Mouse (Mus musculus): Measurements from ENCODE around the gene Tbc1d32. TPM values are rescaled to one million over a fixed set of nuclear protein-coding genes. Genes with fewer than 3 reads are reported as not detected.

The Tbc1d32 gene
- total RNA-seq, 2 experiments from 2014 or later, result 8.6 to 9.4 TPM

DNA sequence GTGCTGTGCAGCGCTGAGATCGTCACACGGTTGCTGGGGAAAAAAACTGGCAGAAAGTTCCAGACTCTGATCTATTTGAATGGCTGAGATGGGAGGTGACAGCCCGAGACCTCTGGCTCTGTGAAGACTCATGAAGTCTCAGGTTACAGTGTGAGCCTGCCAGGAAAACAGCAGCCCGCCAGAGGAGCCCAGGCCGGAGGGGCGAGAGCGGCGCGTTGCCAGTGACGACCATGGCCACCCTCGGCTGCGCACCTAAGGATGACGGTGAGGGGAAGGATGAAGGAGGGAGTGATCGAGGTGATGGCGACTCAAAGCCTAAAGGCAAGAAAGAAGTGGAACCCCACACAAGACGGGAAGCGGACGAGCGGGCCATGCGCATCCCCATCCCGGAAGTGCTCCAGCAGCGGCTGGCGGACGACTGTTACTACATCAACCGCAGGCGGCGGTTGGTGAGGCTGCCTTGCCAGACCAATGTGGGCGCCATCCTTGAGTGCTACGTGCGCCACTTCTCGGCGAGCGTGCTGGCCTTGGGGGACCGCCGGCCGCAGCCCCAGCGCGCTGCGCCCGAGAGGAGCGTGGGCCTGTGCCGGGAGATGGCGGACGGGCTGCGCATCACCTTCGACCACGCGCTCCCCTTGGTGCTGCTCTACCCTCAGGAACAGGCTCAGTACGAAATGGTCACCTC is 113.4 kb downstream of the Tbc1d32 start:
- peak; percentile 53 to 75 for DNase-seq (ENCODE audit: low spot score in 2 of 2)

GRCm38 (mm10) chr10:56106996-56107334 is 121.5 kb downstream of the Tbc1d32 start:
- DNase-seq (ENCODE audit: low spot score in 2 of 2), result no peak

DNA sequence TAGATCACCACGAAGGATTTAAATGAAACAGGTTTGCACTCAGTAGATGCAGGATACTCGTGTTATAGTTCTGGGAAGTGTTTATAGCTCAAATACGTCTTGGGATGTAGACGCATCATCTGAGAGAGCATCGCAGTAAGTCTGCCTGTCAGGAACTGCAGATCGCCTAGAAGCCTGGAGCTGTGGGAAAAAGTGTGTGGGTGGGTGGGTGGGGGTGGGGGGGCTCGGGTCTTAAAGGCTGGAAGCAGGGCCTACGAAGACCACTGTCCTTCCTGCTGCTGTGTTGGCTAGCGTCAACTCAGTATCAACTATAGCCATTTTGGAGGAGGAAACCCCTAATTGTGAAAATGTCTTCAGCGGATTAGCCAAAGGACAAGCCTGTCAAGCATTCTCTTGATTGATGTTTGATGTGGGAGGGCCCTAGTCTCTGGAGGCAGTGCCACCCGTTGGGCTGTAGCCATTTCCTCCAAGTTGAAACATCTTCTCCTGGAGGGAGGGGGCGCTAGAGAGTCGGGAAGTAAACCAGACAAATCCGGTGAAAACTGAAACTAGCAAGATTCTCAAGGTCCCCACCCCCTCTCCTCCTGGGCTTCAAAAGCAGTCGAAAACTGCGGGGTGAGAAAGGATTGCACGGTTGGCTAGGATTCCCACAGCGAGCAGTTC is 122.0 kb downstream of the Tbc1d32 start, which contains the start of gene Msl3l2:
Gene Msl3l2, plus strand, starts transcription at position 585 of the 663 bp plus-strand sequence.
- peak; percentile 90 to 96 for DNase-seq (ENCODE audit: low spot score in 2 of 2)

GRCm38 (mm10) chr10:56099641-56100310 is 128.7 kb downstream of the Tbc1d32 start:
- DNase-seq (ENCODE audit: low spot score in 2 of 2), result no peak

GRCm38 (mm10) chr10:56099126-56099525 is 129.4 kb downstream of the Tbc1d32 start:
- DNase-seq (ENCODE audit: low spot score in 2 of 2), result no peak

DNA sequence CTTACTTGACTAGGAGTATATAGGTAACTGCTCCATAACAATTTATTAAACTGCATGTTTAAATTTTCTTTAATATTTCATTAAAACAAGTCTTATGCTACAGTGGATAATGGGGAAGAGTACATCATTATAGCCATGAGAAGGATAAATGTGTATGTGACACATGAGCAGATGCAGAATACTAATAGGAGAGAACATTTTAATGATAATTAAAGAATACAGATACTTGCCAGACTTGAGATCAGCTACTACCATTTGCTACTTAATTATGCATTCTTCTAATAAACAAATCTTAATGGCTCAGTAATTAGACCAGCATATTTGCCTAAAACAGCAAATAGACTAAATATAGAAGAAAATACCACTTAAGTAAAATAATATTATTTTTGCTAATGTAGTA is 131.7 kb downstream of the Tbc1d32 start:
- no peak for DNase-seq (ENCODE audit: low spot score in 2 of 2)

- no peak for DNase-seq (ENCODE audit: low spot score in 2 of 2)
These were observed 133.9 kb downstream of the Tbc1d32 start for GRCm38 (mm10) chr10:56094586-56094985.

DNA sequence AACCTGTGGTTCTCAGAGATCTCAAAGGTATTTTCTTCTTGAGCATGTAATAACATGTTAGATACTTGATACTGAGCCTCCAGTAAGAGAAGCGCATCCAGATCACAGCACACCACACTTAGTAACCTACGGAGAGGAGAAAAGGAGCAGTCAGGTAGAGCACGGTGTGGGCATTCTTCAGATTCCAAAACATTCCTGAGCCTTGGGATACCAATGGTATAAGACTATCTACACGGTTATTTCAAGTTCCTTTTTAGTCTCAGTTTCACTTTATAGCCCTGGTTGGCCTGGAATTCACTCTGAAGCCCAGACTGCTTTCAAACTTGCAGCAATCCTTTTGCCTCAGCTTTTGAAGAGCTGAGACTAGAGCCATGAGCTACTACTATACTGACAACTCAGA is 138.8 kb downstream of the Tbc1d32 start:
- no peak for DNase-seq (ENCODE audit: low spot score in 2 of 2)

GRCm38 (mm10) chr10:56062746-56063145 is 165.7 kb downstream of the Tbc1d32 start:
- peak in 1 of 2 experiments; percentile 32 for DNase-seq (ENCODE audit: low spot score in 2 of 2)

DNA sequence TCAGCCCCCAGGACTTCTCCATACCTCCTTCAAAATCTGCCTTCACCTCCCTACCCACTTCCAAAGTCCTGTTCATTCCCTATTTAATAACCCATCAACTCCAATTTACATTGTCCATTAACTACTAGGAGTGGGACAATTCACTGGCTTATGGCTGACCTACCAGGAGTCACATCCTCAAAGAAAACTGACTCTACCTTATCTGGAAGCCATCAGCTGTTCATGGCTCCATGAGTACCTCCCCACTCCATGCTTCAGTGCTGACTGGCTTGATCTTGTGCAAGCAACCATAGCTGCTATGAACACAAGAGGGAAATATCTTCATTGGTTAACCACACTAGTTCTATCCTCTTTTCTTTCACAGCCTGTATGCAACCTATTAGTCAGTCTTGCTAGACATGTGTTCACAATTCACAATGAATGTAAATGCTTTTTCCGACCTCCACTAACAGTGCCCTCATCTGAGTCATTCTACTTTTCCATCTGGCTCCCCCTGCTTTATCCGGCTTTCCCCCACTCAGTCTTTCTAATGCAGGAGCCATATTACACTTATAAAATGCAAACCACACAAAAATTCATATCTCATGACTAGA is 167.2 kb downstream of the Tbc1d32 start:
- DNase-seq (ENCODE audit: low spot score in 2 of 2), result no peak

DNA sequence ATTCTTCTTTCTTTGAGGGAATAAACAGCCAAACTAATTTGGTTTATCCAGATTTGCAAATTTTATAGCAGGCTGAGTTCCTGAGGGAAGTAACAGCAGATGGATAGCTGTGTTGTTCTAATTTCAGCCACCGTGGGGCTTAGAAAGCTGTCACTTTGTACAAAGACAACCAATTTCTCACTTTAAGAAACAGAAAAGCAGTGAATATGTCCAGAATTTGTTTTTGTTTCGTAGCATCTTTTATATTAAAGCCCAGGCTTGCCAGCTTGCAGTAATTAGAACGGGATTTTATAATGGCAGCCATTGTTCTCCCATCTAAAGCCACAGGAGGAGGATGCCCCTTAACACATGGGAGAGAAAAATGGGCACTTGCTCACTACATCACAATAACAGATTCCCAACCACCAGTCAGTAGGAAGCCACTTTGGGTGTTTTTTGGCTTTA is 169.5 kb downstream of the Tbc1d32 start:
- peak; percentile 15 to 74 for DNase-seq (ENCODE audit: low spot score in 2 of 2)

- no peak for DNase-seq (ENCODE audit: low spot score in 2 of 2)
These were observed 203.1 kb downstream of the Tbc1d32 start for GRCm38 (mm10) chr10:56025400-56025799.

- no peak for DNase-seq (ENCODE audit: low spot score in 2 of 2)
These were observed 203.9 kb downstream of the Tbc1d32 start for GRCm38 (mm10) chr10:56024579-56024978.

DNA sequence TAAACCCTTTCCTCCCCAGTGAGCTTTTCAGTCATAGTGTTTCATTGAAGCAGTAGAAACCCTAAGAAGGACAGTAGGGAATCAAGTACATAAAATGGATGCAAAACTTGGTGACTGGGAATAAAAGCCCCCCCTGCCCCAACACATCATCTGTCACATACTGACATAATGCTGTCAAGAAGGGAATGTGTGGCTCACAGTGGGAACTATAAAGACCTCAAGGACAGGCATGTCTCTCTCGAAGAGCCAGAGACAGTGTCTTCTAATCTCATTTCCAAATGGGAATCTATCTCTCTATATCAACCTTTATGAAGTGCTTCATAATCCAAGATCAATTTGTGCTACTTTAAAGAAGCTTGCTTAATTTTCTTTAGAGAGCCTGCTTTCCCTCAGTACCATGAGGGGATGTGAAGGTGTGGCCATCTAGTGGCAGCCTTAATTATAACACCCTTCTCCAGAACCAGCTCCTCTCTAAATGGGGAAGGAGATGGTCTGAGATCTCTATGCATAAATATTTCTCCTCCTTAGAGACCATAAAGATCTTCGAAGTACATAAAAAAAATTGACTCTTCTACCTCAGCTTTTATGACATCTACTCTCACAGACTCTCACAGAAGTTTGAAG is 248.5 kb downstream of the Tbc1d32 start:
- DNase-seq (ENCODE audit: low spot score in 2 of 2), result peak; percentile 25 to 79

DNA sequence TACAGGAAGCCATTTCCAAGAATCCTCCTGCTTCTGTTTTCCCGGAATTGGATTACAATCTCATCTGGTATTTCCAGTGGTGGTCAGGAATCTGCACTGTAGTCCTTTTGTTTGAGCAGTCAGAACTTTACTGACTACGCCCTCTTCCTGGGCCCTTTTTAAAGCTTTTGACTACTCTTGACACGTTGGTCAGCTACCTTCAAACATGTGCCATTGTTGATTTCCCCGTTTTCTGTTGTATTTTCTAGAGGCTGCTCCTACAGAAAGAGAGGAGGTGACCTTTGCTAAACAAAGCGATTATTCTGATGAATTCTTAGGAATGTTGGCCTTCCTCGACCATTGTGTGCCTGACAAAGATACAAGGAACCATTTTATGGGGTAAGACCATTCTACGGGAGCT is 250.5 kb downstream of the Tbc1d32 start:
- DNase-seq (ENCODE audit: low spot score in 2 of 2), result no peak

Other genes starting within 250 kb of the Tbc1d32 start
- 10 to 100 TPM; 17.1 to 17.8 TPM for gene Msl3l2, start 121.8 kb downstream of the Tbc1d32 start, total RNA-seq (2021)
- gene Gja1, start 148.6 kb upstream of the Tbc1d32 start, total RNA-seq (2021), result 100 to 1,000 TPM; 267 to 285 TPM